Mouse (Mus musculus) hindbrain, embryonic 16.5 days (tissue): ENCODE measurements around the gene Adgrg1. TPM values are rescaled to one million over a fixed set of nuclear protein-coding genes. Genes with fewer than 3 reads are reported as not detected.
"Not testable (repeated sequence)": the region's sequence is repeated elsewhere in the genome, so short reads cannot be mapped to it uniquely, and the experiment has no call there.

ENCODE experiments used
- ATAC-seq: fragments of 200-750 bp; cut with Nextera tagmentation; 2 replicates; pipeline ENCODE4 v1.8.0; 2017; ENCODE audit warnings: moderate TSS enrichment, moderate library complexity
- H3K27ac ChIP-seq: fragments of 300-500 bp; sonication (generic); 2 replicates; pipeline ENCODE4 v1.5.1; 2014; ENCODE audit warnings: low read depth, mild to moderate bottlenecking, control low read depth, low read length, moderate library complexity
- H3K27me3 ChIP-seq: fragments of 300-500 bp; sonication (generic); replicated peaks from 2 replicates; pipeline ENCODE4 v1.6.1; 2014; ENCODE audit warnings: low read length; ENCODE audit not compliant: control insufficient read depth, insufficient read depth
- H3K36me3 ChIP-seq: fragments of 300-500 bp; sonication (generic); 2 replicates; pipeline ENCODE4 v1.6.1; 2014; ENCODE audit warnings: mild to moderate bottlenecking, low read length, moderate library complexity, mixed read lengths; ENCODE audit not compliant: control insufficient read depth, insufficient read depth
- H3K4me1 ChIP-seq: fragments of 300-500 bp; sonication (generic); 2 replicates; pipeline ENCODE4 v1.6.1; 2014; ENCODE audit warnings: low read depth, low read length; ENCODE audit not compliant: control insufficient read depth, insufficient read depth
- H3K4me2 ChIP-seq: fragments of 300-500 bp; sonication (generic); 2 replicates; pipeline ENCODE4 v1.6.1; 2014; ENCODE audit warnings: mild to moderate bottlenecking, low read length, control low read depth, moderate library complexity
- H3K4me3 ChIP-seq: fragments of 300-500 bp; sonication (generic); 2 replicates; pipeline ENCODE4 v1.5.1; 2014; ENCODE audit warnings: mild to moderate bottlenecking, low read length, control low read depth, moderate library complexity
- H3K9ac ChIP-seq: fragments of 300-500 bp; sonication (generic); 2 replicates; pipeline ENCODE4 v1.6.1; 2014; ENCODE audit warnings: low read depth, mild to moderate bottlenecking, control low read depth, low read length, moderate library complexity
- H3K9me3 ChIP-seq: fragments of 300-500 bp; sonication (generic); 2 replicates; pipeline ENCODE4 v1.6.1; 2014; ENCODE audit warnings: mild to moderate bottlenecking, low read length, moderate library complexity; ENCODE audit not compliant: control insufficient read depth
- WGBS: fragments of 180-500 bp; shearing (Covaris S2); extraction: QIAGEN DNeasy Blood & Tissue Kit; methylation state at CpG from one replicate; pipeline ENCODE4 v1.1.7; 2014; 5-methylcytosine and 5-hydroxymethylcytosine counted together
- polyA plus RNA-seq: library from polyadenylated mRNA; unstranded; fragments of >200 nt; fragmentation: Nextera tagmentation; extraction: Ambion mirVana; gene quantifications from 2 replicates; pipeline ENCODE4 v1.2.1, GENCODE M21; 2015

Gene Adgrg1
- polyA plus RNA-seq, 1 experiment from 2014 or later = 112 TPM

GRCm38 (mm10) chr8:95025421-95025820, 50.9 kb downstream of the Adgrg1 start:
- 73% methylated on average over 2 of the region's 2 CpGs for WGBS
- ATAC-seq = no peak

GRCm38 (mm10) chr8:95028391-95028790, 53.8 kb downstream of the Adgrg1 start:
- not testable (repeated sequence) for H3K9me3 ChIP-seq, H3K4me3 ChIP-seq, ATAC-seq, H3K27me3 ChIP-seq, H3K27ac ChIP-seq, H3K9ac ChIP-seq, H3K4me2 ChIP-seq, H3K4me1 ChIP-seq, H3K36me3 ChIP-seq
- WGBS = 66% methylated on average over 7 of the region's 7 CpGs

More at GRCm38 (mm10) chr8:95025421-95025820, 50.9 kb downstream of the Adgrg1 start:
- H3K9ac ChIP-seq = no peak overlapping the region
- no peaks in the 10 kb centered on the region for H3K36me3 ChIP-seq
- H3K4me1 ChIP-seq = no peaks in the 10 kb centered on the region
- H3K4me2 ChIP-seq = no peak overlapping the region
- no peak overlapping the region for H3K4me3 ChIP-seq
- H3K27me3 ChIP-seq = no peaks in the 10 kb centered on the region
- H3K27ac ChIP-seq = no peak overlapping the region
- H3K9me3 ChIP-seq = no peaks in the 10 kb centered on the region

- no peaks in the 10 kb centered on the region for H3K9me3 ChIP-seq
- no peak overlapping the region for H3K9ac ChIP-seq
- H3K4me3 ChIP-seq = no peak overlapping the region
- no peaks in the 10 kb centered on the region for H3K36me3 ChIP-seq
- no peak overlapping the region for H3K27ac ChIP-seq
- no peaks in the 10 kb centered on the region for H3K4me1 ChIP-seq
- no peaks in the 10 kb centered on the region for H3K27me3 ChIP-seq
- H3K4me2 ChIP-seq = no peak overlapping the region
- WGBS = 62% methylated on average over 7 of the region's 7 CpGs
- 0 out of 2 replicates have a peak, but pooled peaks have one; percentile 54 for ATAC-seq
Measured at GRCm38 (mm10) chr8:95037106-95037925, 62.8 kb downstream of the Adgrg1 start.

DNA sequence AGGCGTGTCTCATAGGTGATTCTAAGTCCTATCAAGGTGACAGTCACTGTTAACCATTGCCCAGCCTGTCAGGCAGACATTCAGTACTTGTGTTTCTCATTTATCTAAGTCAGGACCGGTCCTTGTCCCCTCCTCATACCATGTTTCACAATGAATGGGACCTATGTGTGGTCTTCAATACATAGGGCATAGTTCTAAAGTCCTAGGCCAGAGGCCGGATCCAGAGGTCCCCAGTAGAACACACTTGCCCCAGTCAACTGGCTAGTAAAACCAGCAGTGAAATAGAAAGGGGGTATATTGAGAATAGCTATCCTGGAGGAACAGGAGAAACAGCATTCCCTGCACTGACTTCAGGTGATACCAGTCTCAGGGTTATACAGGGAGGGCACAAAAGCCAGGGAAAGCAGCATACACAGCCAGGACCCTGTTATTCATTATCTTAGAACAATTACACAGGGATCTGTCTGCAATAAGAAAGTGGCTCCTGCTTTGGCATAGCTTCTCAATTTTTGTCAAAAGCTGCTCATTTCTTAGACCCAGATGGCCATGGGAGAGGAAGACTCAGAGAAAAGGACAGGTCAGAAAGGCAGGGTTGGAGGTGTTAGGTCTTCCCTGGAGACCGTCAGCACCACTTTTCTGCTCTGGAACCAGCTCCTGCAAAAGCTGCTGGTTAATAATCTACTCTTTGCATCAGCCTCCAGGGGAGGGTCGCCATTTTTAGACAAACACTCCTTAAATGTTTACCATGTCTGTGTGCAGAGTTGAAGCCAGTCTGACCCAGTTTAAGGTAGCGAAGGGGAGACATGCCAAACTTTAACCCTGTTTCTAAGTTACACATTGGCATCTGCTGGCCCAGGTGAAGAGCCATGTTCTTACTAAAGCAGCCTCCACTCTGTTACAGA, 67.6 kb downstream of the Adgrg1 start:
- no peak overlapping the region for H3K27ac ChIP-seq
- no peak for ATAC-seq
- H3K27me3 ChIP-seq = no peaks in the 10 kb centered on the region
- no peaks in the 10 kb centered on the region for H3K9me3 ChIP-seq
- 72% methylated on average over 6 of the region's 6 CpGs for WGBS
- peaks cover 2% of the 10 kb centered on the region; the same call in 1 of the 2 replicates for H3K4me1 ChIP-seq
- no peak overlapping the region for H3K9ac ChIP-seq
- H3K4me2 ChIP-seq = no peak overlapping the region
- H3K36me3 ChIP-seq = no peaks in the 10 kb centered on the region
- H3K4me3 ChIP-seq = no peak overlapping the region

- no peak overlapping the region for H3K27ac ChIP-seq
- no peaks in the 10 kb centered on the region for H3K36me3 ChIP-seq
- no peaks in the 10 kb centered on the region for H3K27me3 ChIP-seq
- H3K4me1 ChIP-seq = peaks cover 7% of the 10 kb centered on the region; the same call in 1 of the 2 replicates
- H3K4me2 ChIP-seq = no peak overlapping the region
- peak; percentile 60; the same call in 1 of the 2 replicates for ATAC-seq
- no peaks in the 10 kb centered on the region for H3K9me3 ChIP-seq
- whole genome bisulfite sequencing = 42% methylated on average over 4 of the region's 4 CpGs
- H3K4me3 ChIP-seq = no peak overlapping the region
- no peak overlapping the region for H3K9ac ChIP-seq
Measured at GRCm38 (mm10) chr8:95044811-95045210, 70.3 kb downstream of the Adgrg1 start.

- H3K9me3 ChIP-seq = no peaks in the 10 kb centered on the region
- no peaks in the 10 kb centered on the region for H3K36me3 ChIP-seq
- H3K27ac ChIP-seq = no peak overlapping the region
- no peak overlapping the region for H3K4me3 ChIP-seq
- WGBS = 68% methylated on average over 3 of the region's 3 CpGs
- H3K27me3 ChIP-seq = no peaks in the 10 kb centered on the region
- no peak for ATAC-seq
- H3K9ac ChIP-seq = no peak overlapping the region
- H3K4me2 ChIP-seq = no peak overlapping the region
- H3K4me1 ChIP-seq = peaks cover 7% of the 10 kb centered on the region; the same call in 1 of the 2 replicates
Measured at GRCm38 (mm10) chr8:95046982-95047381, 72.4 kb downstream of the Adgrg1 start.

GRCm38 (mm10) chr8:95047884-95048680, 73.5 kb downstream of the Adgrg1 start:
- 57% methylated on average over 6 of the region's 6 CpGs for WGBS
- H3K27me3 ChIP-seq = no peaks in the 10 kb centered on the region
- no peak overlapping the region; the same call in 1 of the 2 replicates for H3K27ac ChIP-seq

GRCm38 (mm10) chr8:95049636-95050035, 75.1 kb downstream of the Adgrg1 start:
- Histone ChIP-seq H3K4me2 (no peak overlapping the region), H3K27ac (no peak overlapping the region), H3K4me3 (no peak overlapping the region), H3K36me3 (no peaks in the 10 kb centered on the region), H3K9ac (no peak overlapping the region), H3K4me1 (peaks cover 7% of the 10 kb centered on the region; the same call in 1 of the 2 replicates), H3K9me3 (no peaks in the 10 kb centered on the region), H3K27me3 (no peaks in the 10 kb centered on the region)
- no peak for ATAC-seq
- 75% methylated on average over 2 of the region's 2 CpGs for WGBS

More at GRCm38 (mm10) chr8:95047884-95048680, 73.5 kb downstream of the Adgrg1 start:
- peaks cover 7% of the 10 kb centered on the region; the same call in 1 of the 2 replicates for H3K4me1 ChIP-seq
- no peak overlapping the region for H3K9ac ChIP-seq
- H3K9me3 ChIP-seq = no peaks in the 10 kb centered on the region
- no peak overlapping the region for H3K4me3 ChIP-seq
- no peaks in the 10 kb centered on the region for H3K36me3 ChIP-seq
- H3K4me2 ChIP-seq = no peak overlapping the region
- ATAC-seq = peak; percentile 80
